Mouse (Mus musculus): Measurements from ENCODE around the gene Dpp4. TPM values are rescaled to one million over a fixed set of nuclear protein-coding genes. Genes with fewer than 3 reads are reported as not detected.

Gene Dpp4
- total RNA-seq (2021): 10 to 100 TPM in 1 of 2 experiments, 1 to 10 TPM in 1; 4.4 to 26.4 TPM
- long read RNA-seq, experiment 1, full-length matches to known transcripts: 3 of 4 reads
- long read RNA-seq, experiment 1, partial matches to known transcripts: 1 of 4 reads
- long read RNA-seq, experiment 1, other reads (novel, unspliced or antisense): 0 of 4 reads
- long read RNA-seq, experiment 2, full-length matches to known transcripts: 24 of 34 reads
- long read RNA-seq, experiment 2, partial matches to known transcripts: 3 of 34 reads
- long read RNA-seq, experiment 2, other reads (novel, unspliced or antisense): 7 of 34 reads

GRCm38 (mm10) chr2:62412081-62412821 lies at the start of gene Dpp4:
Gene Dpp4 (minus strand): TSS chr2:62412231.
- no peak for DNase-seq (ENCODE audit: low spot score in 2 of 2)

GRCm38 (mm10) chr2:62460815-62461450 lies 48.9 kb upstream of the Dpp4 start:
- DNase-seq (ENCODE audit: low spot score in 2 of 2): no peak

DNA sequence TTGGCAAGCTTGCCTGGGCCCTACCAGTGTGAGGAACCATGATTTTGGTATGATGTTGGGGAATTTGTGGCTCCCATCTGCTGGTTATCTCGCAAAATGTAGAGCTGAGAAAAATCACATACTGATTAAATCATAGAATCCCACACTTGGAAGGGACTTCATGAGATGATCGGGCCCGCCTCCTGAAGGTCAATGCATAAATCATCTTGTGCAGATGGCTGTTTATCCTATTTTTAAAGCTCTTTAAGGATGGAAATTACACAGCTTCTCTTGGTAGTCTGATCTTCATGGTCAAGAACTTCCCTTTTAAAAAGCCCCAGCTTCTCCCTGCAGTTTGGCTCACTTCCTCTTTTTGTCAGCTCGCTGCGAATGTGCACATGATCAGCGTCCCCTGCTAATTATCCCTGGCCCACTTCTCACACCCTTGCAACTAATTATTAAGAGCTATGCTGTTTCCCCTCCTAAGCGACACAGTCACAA lies 48.2 kb upstream of the Dpp4 start:
- no peak for DNase-seq (ENCODE audit: low spot score in 2 of 2)

- DNase-seq (ENCODE audit: low spot score in 2 of 2): no peak
Observed at GRCm38 (mm10) chr2:62459241-62460174, 47.5 kb upstream of the Dpp4 start.

- DNase-seq (ENCODE audit: low spot score in 2 of 2): no peak
Observed at GRCm38 (mm10) chr2:62458070-62458469, 46.0 kb upstream of the Dpp4 start.

DNA sequence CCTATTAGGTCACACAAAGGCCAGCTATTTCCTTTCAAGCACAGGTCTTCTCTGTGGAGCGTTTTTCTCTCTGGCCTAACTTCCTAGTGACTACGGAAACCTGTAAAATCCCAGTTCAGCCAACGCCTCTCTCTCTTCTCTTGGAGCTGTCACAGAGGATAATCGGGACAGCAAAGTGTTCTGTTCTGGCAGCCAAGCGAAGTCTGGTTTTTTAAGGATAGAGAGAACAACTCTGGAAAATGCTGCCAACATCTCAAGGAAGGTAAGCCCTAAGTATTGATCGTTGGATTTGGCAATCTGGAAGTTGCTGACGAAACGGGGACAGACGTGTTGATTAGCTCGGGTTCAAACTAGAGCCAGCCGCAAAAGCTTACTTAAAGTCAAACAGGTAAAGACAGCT lies 43.0 kb upstream of the Dpp4 start:
- DNase-seq (ENCODE audit: low spot score in 2 of 2): no peak

DNA sequence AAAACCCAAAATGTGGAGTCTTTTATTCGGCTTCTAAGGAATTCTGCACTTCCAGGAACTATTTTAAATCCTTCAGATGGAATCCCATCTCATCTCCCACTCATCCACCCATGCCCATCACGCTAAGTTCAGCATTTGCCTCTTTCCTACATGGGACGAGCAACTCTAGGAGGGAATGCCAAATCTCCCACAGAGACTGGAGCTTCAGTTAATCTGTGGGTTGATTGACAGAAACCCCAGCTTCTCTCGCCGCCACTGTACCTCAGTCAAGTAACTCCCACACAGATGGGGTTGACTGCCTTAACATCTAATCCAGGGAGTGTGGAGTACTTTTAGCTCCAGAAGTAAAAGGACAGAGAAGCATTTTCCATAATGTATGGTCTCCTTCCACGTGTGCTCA lies 42.0 kb upstream of the Dpp4 start:
- DNase-seq (ENCODE audit: low spot score in 2 of 2): no peak

DNA sequence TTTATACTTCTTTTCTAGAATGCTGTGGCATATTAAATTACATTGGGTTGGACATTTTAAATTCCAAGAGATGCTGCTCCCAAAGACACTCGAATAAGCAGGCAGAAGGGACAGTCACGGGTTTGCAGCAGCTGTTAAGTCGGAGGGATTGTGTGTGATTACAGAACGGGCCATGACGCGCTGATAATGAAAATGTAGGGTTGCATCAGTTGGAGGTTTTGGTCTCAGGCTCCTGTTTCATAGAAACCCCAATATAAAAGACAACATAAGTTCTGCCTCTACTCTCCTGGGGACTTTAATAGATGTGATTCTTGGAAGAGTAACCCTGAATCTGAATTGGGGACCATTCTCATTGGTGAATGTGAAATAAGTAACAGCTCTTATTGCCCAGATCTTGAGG lies 38.3 kb upstream of the Dpp4 start:
- DNase-seq (ENCODE audit: low spot score in 2 of 2): no peak

- no peak for DNase-seq (ENCODE audit: low spot score in 2 of 2)
Observed at GRCm38 (mm10) chr2:62449692-62450346, 37.8 kb upstream of the Dpp4 start.

- no peak for DNase-seq (ENCODE audit: low spot score in 2 of 2)
Observed at GRCm38 (mm10) chr2:62440802-62441544, 28.9 kb upstream of the Dpp4 start.

- DNase-seq (ENCODE audit: low spot score in 2 of 2): no peak
Observed at GRCm38 (mm10) chr2:62440083-62440482, 28.1 kb upstream of the Dpp4 start.

- DNase-seq (ENCODE audit: low spot score in 2 of 2): no peak
Observed at GRCm38 (mm10) chr2:62431245-62431795, 19.3 kb upstream of the Dpp4 start.

GRCm38 (mm10) chr2:62425941-62426340 lies 13.9 kb upstream of the Dpp4 start:
- DNase-seq (ENCODE audit: low spot score in 2 of 2): no peak

DNA sequence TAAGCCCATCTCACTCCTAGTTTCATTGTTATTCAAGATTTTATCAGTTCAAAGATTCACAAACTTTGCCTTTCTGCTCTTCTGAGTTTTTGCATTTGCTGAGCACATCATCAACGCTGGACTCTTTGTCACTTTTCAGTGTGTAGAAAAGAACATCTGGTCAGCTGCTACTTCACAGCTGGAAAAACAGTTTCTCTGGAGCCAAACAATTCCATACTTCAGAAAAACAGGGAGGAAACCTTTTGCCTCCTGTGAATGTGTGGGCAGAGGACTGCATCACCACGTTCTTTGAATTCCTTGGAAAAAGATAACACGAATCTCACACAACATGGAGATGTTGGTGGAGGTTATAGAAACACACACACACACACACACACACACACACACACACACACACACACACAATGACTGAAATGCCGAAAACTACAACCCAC lies 11.3 kb upstream of the Dpp4 start:
- DNase-seq (ENCODE audit: low spot score in 2 of 2): no peak

DNA sequence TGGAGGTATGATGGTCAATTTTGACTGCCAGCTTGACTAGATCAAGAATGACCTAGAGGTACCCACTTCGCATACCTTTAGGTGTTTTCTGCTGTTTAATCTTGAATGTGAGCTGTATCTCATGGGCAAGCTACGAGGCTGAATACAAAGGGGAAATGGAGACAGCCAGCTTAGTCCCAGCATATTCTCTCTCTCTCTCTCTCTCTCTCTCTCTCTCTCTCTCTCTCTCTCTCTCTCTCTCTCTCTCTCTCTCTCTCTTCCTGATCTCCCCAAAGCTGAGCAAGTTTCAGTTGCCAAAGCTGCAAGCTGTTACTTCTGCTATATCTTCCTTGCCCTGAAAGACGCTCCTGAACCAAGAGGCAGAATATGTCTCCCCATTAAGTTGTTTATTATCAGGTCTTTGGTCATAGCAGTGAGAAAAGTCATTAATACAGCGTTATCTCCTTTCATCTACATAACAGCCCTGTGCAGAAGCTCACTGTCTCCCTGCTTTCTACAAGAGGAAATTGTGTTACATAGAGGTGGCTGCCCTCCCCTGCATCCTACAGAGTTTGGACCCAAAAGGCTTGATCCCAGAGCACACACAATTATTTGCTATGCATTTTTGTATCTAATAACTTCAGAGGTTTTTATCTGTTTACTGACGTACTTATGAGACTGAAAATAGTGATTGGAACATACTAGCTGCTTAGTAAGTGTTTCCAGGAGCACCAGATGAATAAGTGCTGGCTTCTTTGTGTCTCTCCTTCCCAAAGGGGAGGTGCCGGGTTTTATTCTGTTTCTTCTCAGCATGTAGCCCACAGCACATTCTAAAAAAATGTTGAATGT lies 10.7 kb upstream of the Dpp4 start:
- DNase-seq (ENCODE audit: low spot score in 2 of 2): no peak

GRCm38 (mm10) chr2:62421229-62421628 lies 9.2 kb upstream of the Dpp4 start:
- DNase-seq (ENCODE audit: low spot score in 2 of 2): no peak

DNA sequence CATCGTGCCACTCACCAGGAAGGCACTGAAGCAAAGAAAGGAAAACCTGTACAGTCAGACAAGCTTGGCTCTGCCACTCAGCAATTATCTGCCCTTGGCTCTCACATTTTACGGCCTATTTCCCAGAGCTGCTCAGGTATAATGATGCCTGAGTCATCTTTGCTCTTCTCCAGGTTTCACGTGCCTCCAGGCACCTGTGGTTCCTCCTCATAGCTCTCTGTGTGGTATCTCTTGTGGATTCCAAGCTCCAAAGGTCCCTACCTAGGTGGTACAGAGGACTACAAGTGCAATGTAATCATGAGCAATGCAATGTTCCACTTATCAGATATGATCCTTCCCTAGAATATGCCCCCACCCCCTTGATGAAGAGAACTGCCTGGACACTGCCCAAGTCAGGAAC lies 8.0 kb upstream of the Dpp4 start:
- DNase-seq (ENCODE audit: low spot score in 2 of 2): no peak

DNA sequence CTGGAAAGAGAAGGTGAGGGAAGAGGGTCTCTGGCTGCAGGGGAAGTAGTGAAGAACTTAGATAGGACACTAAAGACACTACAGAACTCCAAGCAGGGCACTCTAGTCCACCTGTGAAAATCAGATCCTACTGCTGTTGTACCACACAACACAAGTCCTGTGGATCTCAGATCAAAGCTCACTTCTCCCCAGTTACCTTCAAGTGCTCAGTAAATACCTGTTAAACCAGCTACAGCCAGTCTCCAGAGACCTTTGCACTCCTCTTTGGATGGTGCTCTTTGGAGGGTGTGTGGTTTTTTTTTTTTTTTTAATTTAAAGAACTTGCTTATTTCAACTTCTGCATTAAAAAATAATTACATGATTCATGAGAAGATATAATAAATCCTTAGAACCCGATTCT lies 5.2 kb upstream of the Dpp4 start:
- DNase-seq (ENCODE audit: low spot score in 2 of 2): no peak
